ENCODE assay signal across 8 mouse cellular contexts in the genomic region with DNA sequence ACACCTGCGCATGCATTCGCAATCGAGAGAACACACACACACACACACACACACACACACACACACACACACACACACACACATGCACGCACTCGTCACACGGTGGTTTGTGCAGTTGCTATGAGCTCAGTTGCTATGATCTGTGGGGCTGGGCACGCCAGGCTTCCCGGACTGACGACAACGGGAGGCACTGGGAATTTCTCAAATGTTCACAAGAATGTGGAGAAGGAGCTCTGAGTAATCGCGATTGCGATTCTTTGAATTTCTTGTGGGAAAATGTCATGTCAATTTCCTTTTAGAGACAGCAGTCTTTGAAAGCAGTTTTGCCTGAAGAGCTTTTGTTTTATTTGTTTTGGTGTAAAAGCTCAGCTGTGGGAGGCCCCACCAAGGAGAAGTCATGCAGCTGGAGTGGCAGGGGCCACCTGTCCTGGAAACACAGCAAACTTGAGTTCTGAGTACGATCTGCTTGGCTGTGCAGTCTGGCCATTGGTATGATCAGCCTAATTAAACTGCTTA. TPM values are rescaled to one million over a fixed set of nuclear protein-coding genes. Genes with fewer than 3 reads are reported as not detected.
DNase-seq lines count a peak whose midpoint lies in the region; ATAC-seq and TF ChIP-seq lines count a peak whose summit lies in the region.

No protein-coding gene starts in this region.

- H3K27ac ChIP-seq in heart, embryonic 13.5 days (replicated peaks) = peak overlapping the region; percentile 8; the same call in 1 of the 2 replicates
- H3K27ac ChIP-seq in heart, embryonic 12.5 days (ENCODE audit: poor library complexity, severe bottlenecking) = no peak overlapping the region
- peak overlapping the region; percentile 83 for H3K27ac ChIP-seq in hindbrain, embryonic 13.5 days
- H3K27ac ChIP-seq in stomach, embryonic 15.5 days = peak overlapping the region; percentile 54

- H3K4me2 ChIP-seq in heart, embryonic 13.5 days = 0 out of 2 replicates have a peak overlapping the region, but pooled peaks have one; percentile 34
- no peak overlapping the region for H3K4me2 ChIP-seq in heart, embryonic 12.5 days
- no peak overlapping the region for H3K4me2 ChIP-seq in hindbrain, embryonic 13.5 days
- H3K4me2 ChIP-seq in stomach, embryonic 15.5 days = peak overlapping the region; percentile 24

- ATAC-seq in heart, embryonic 13.5 days (ENCODE audit: extremely low read depth, insufficient number of reproducible peaks, low FRiP score, low TSS enrichment) = no peak
- no peak for ATAC-seq in heart, embryonic 12.5 days (ENCODE audit: insufficient number of reproducible peaks, low FRiP score)
- ATAC-seq in Patski = peak; percentile 9
- 0 out of 2 replicates have a peak, but pooled peaks have one; percentile 25 for ATAC-seq in hindbrain, embryonic 13.5 days (ENCODE audit: low FRiP score)
- no peak for ATAC-seq in stomach, embryonic 15.5 days (ENCODE audit: insufficient read depth, low FRiP score, low read depth)
- no peak for ATAC-seq in erythroblast, adult 5-6 weeks (replicated peaks; ENCODE audit: low FRiP score, poor library complexity, severe bottlenecking)

- H3K4me1 ChIP-seq in heart, embryonic 13.5 days = peaks cover 75% of the 10 kb centered on the region
- H3K4me1 ChIP-seq in heart, embryonic 12.5 days (replicated peaks) = peaks cover 35% of the 10 kb centered on the region
- H3K4me1 ChIP-seq in hindbrain, embryonic 13.5 days (replicated peaks) = peaks cover 44% of the 10 kb centered on the region
- peaks cover 43% of the 10 kb centered on the region for H3K4me1 ChIP-seq in stomach, embryonic 15.5 days

- in situ Hi-C loops in Patski (cut with MboI; ENCODE audit: low pct_unique_long_range_greater_than_20kb) = no loop called here

- 0 out of 2 replicates have a peak overlapping the region, but pooled peaks have one; percentile 5 for H3K9ac ChIP-seq in heart, embryonic 13.5 days
- no peak overlapping the region for H3K9ac ChIP-seq in heart, embryonic 12.5 days
- H3K9ac ChIP-seq in hindbrain, embryonic 13.5 days = no peak overlapping the region
- H3K9ac ChIP-seq in stomach, embryonic 15.5 days = no peak overlapping the region

- no peak for TF ChIP-seq CTCF in Patski (IDR thresholded peaks at IDR 0.05)

- no peaks in the 10 kb centered on the region for H3K27me3 ChIP-seq in heart, embryonic 13.5 days (replicated peaks)
- H3K27me3 ChIP-seq in heart, embryonic 12.5 days (replicated peaks) = no peaks in the 10 kb centered on the region
- H3K27me3 ChIP-seq in Patski = no peaks in the 10 kb centered on the region
- no peaks in the 10 kb centered on the region for H3K27me3 ChIP-seq in hindbrain, embryonic 13.5 days
- H3K27me3 ChIP-seq in stomach, embryonic 15.5 days (replicated peaks) = no peaks in the 10 kb centered on the region

- peak; percentile 59 for DNase-seq in 3134 (ENCODE audit: extremely low read depth, insufficient read length, low spot score)
- no peak for DNase-seq in Patski (ENCODE audit: low read depth, low spot score)
- peak; percentile 59 for DNase-seq in lung, postnatal 14 days

- H3K4me3 ChIP-seq in heart, embryonic 13.5 days = no peak overlapping the region
- no peak overlapping the region for H3K4me3 ChIP-seq in heart, embryonic 12.5 days
- H3K4me3 ChIP-seq in hindbrain, embryonic 13.5 days = no peak overlapping the region
- no peak overlapping the region for H3K4me3 ChIP-seq in stomach, embryonic 15.5 days (replicated peaks)

- WGBS in heart, embryonic 13.5 days = 70% methylated on average over 14 of the region's 14 CpGs
- WGBS in heart, embryonic 12.5 days = 76% methylated on average over 14 of the region's 14 CpGs
- WGBS in hindbrain, embryonic 13.5 days = 46% methylated on average over 14 of the region's 14 CpGs
- 31% methylated on average over 14 of the region's 14 CpGs for WGBS in stomach, embryonic 15.5 days

- POLR2A ChIA-PET in Patski (lab: Charles Lee) = interaction anchor here (0.6 to 1.4 kb wide), 4 partner anchors 13 to 155 kb away, joined by 3 read pairs; no protein-coding TSS in a partner anchor

- no peaks in the 10 kb centered on the region for H3K9me3 ChIP-seq in heart, embryonic 13.5 days
- no peaks in the 10 kb centered on the region for H3K9me3 ChIP-seq in heart, embryonic 12.5 days (replicated peaks)
- H3K9me3 ChIP-seq in hindbrain, embryonic 13.5 days = no peaks in the 10 kb centered on the region
- no peaks in the 10 kb centered on the region for H3K9me3 ChIP-seq in stomach, embryonic 15.5 days

- CTCF ChIA-PET in Patski (lab: Charles Lee) = interaction anchor here (0.8 to 1.1 kb wide), 3 partner anchors 8 to 29 kb away, joined by 3 to 4 read pairs (median 4); no protein-coding TSS in a partner anchor

- no peaks in the 10 kb centered on the region for H3K36me3 ChIP-seq in heart, embryonic 13.5 days
- no peaks in the 10 kb centered on the region for H3K36me3 ChIP-seq in heart, embryonic 12.5 days
- no peaks in the 10 kb centered on the region for H3K36me3 ChIP-seq in hindbrain, embryonic 13.5 days
- H3K36me3 ChIP-seq in stomach, embryonic 15.5 days = no peaks in the 10 kb centered on the region

RNA-seq across cellular contexts. Expression of gene Nfkbia, which starts 27.5 kb away (rescaled TPM):
- polyA plus RNA-seq in heart, embryonic 13.5 days (2015; fragmentation: Nextera tagmentation; extraction: Ambion mirVana) = 47.0 and 56.0 TPM in 2 replicates
- 38.8 and 45.0 TPM in 2 replicates for polyA plus RNA-seq in heart, embryonic 12.5 days (2016; fragmentation: Nextera tagmentation; extraction: Ambion mirVana)
- 47.7 TPM for polyA plus RNA-seq in Patski (2021)
- polyA plus RNA-seq in hindbrain, embryonic 13.5 days (2015; fragmentation: Nextera tagmentation; extraction: Ambion mirVana) = 55.3 and 60.7 TPM in 2 replicates
- 78.4 and 81.8 TPM in 2 replicates for polyA plus RNA-seq in stomach, embryonic 15.5 days (2015; fragmentation: Nextera tagmentation; extraction: Ambion mirVana)
- 13.4 and 14.8 TPM in 2 replicates for total RNA-seq in erythroblast, adult 5-6 weeks (2015; ENCODE audit: low replicate concordance)
- 14.1 and 20.5 TPM in 2 replicates for total RNA-seq in erythroblast, adult 5-6 weeks (2017; ENCODE audit: low replicate concordance)

Comparison
In these comparisons a context has a peak if more than half of its experiments do, and no peak if none do; other contexts are left out.
1. H3K4me2 ChIP-seq: peak in heart, embryonic 13.5 days (single experiment) and stomach, embryonic 15.5 days (single experiment); none in heart, embryonic 12.5 days (single experiment) and hindbrain, embryonic 13.5 days (single experiment).
2. ATAC-seq: peak in Patski (single experiment) and hindbrain, embryonic 13.5 days (single experiment); none in heart, embryonic 13.5 days (single experiment), heart, embryonic 12.5 days (single experiment), stomach, embryonic 15.5 days (single experiment) and erythroblast, adult 5-6 weeks (single experiment).